Mouse (Mus musculus) ES-Bruce4 (cell line): ENCODE data around the gene Galp.

Experiments used
- EP300 ChIP-seq: IDR thresholded peaks from 2 replicates; pipeline ENCODE4 v1.6.1; 2011; ENCODE audit warnings: low read depth, low read length; ENCODE audit not compliant: insufficient read depth
- POLR2A ChIP-seq: IDR thresholded peaks from one replicate; pipeline ENCODE4 v1.8.1; 2011; ENCODE audit warnings: low read length; ENCODE audit not compliant: insufficient read depth

- TF ChIP-seq POLR2A: no peak
- no peak for TF ChIP-seq EP300
Observed at GRCm38 (mm10) chr7:6186176-6186575, 10.7 kb upstream of the Galp start.
